Mouse (Mus musculus) kidney, adult 8-10 months (tissue): Measurements from ENCODE around the gene 1700016C15Rik.

ENCODE experiments used
- DNase-seq, 2 experiments: peaks; one replicate each; pipeline ENCODE4 v3.0.0; 2022

The 1700016C15Rik gene

GRCm38 (mm10) chr1:177729043-177730024, at the start of gene 1700016C15Rik:
1700016C15Rik (plus strand) TSS chr1:177729814.
- no peak for DNase-seq

- DNase-seq: no peak
These were observed 48.4 kb upstream of the 1700016C15Rik start for GRCm38 (mm10) chr1:177681239-177681638.

GRCm38 (mm10) chr1:177683931-177684836, 45.4 kb upstream of the 1700016C15Rik start:
- no peak for DNase-seq

- DNase-seq: peak in 1 of 2 experiments; percentile 20
These were observed 44.7 kb upstream of the 1700016C15Rik start for GRCm38 (mm10) chr1:177684901-177685300.

GRCm38 (mm10) chr1:177686137-177686536, 43.5 kb upstream of the 1700016C15Rik start:
- no peak for DNase-seq

- peak; percentile 48 to 51 for DNase-seq
These were observed 42.6 kb upstream of the 1700016C15Rik start for GRCm38 (mm10) chr1:177686982-177687381.

- DNase-seq: no peak
These were observed 37.1 kb upstream of the 1700016C15Rik start for GRCm38 (mm10) chr1:177692491-177692890.

- no peak for DNase-seq
These were observed 35.9 kb upstream of the 1700016C15Rik start for GRCm38 (mm10) chr1:177693486-177694252.

GRCm38 (mm10) chr1:177700560-177700959, 29.1 kb upstream of the 1700016C15Rik start:
- DNase-seq: no peak

- DNase-seq: peak; percentile 43 to 76
These were observed 27.0 kb upstream of the 1700016C15Rik start for GRCm38 (mm10) chr1:177702481-177703146.

- DNase-seq: no peak
These were observed 26.3 kb upstream of the 1700016C15Rik start for GRCm38 (mm10) chr1:177703147-177703807.

GRCm38 (mm10) chr1:177705204-177705603, 24.4 kb upstream of the 1700016C15Rik start:
- DNase-seq: no peak

- DNase-seq: no peak
These were observed 22.0 kb upstream of the 1700016C15Rik start for GRCm38 (mm10) chr1:177707571-177707970.

- peak in 1 of 2 experiments; percentile 15 for DNase-seq
These were observed 21.0 kb upstream of the 1700016C15Rik start for GRCm38 (mm10) chr1:177708583-177709055.

- DNase-seq: peak in 1 of 2 experiments; percentile 54
These were observed 18.6 kb upstream of the 1700016C15Rik start for GRCm38 (mm10) chr1:177711000-177711399.

- no peak for DNase-seq
These were observed 18.2 kb upstream of the 1700016C15Rik start for GRCm38 (mm10) chr1:177711418-177711817.

- DNase-seq: no peak
These were observed 15.8 kb upstream of the 1700016C15Rik start for GRCm38 (mm10) chr1:177713635-177714396.

- DNase-seq: no peak
These were observed 15.1 kb upstream of the 1700016C15Rik start for GRCm38 (mm10) chr1:177714397-177715012.

- DNase-seq: no peak
These were observed 13.2 kb upstream of the 1700016C15Rik start for GRCm38 (mm10) chr1:177716448-177716847.
